Mouse (Mus musculus): ENCODE measurements around the gene Tnfsf15.

The Tnfsf15 gene

GRCm38 (mm10) chr4:63684412-63685252, 60.3 kb downstream of the Tnfsf15 start:
- no peak for DNase-seq (ENCODE audit: low spot score in 2 of 2)

DNA sequence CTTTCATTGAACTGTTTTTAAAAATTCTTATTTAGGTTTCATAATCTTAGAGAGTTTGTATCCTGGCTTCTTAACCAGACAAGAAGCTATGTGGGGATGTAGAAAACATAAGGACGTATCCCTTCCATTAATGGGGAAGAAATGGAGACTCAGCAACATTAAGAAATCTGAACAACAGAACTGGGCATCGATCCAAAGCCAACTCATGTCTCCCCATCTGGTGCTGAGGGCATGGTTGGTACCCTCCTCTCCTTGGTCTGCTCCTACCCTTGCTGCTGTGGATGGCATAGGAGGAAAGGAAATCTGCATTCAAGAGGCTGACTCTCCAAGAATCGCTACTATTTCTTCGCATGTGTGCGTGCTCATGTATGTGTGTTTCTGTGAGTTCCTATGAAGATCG, 61.2 kb downstream of the Tnfsf15 start:
- DNase-seq (ENCODE audit: low spot score in 2 of 2) = no peak

DNA sequence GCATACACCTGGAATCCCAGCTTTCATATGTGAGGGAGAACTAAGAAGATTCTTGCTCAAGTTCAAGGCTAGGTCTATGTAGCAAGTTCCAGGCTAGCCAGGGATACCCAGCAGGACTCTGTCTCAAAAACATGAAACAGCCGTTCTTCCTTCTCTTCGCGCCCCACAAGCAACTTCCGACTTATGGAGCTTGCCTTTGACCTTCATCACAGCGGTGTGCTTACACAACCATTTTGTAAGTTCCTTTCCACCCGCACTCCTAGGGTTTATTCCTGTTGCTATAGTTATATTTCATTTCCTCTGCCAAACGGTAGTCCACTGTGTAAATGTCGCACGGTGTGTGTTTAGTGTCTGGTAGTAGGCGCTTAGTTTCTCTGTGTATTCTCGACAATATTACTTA, 61.9 kb downstream of the Tnfsf15 start:
- no peak for DNase-seq (ENCODE audit: low spot score in 2 of 2)

- DNase-seq (ENCODE audit: low spot score in 2 of 2) = no peak
Measured at GRCm38 (mm10) chr4:63682441-63682840, 62.5 kb downstream of the Tnfsf15 start.

DNA sequence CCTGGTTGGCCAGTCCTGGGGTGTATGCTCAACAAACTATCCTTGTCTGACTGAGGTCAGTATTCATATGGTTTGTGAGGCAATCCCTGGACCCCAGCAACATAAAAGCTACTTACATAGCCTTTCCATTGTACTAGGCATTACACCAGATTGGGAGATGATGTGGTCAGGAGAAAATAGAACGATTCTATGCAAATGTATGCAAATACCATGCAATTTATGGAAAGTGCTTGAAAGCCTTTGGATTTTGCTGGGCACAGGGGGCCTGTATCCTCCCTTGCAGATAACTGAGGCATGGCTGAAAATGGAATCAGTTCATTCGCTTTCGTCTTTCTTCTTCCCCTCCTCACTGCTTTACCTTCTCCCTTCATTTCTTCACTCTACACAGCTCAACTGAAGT, 63.4 kb downstream of the Tnfsf15 start:
- DNase-seq (ENCODE audit: low spot score in 2 of 2) = no peak

Data from urinary bladder, adult 18-20 months (tissue).